Mouse (Mus musculus): ENCODE data around the gene Man1a. TPM values are rescaled to one million over a fixed set of nuclear protein-coding genes. Genes with fewer than 3 reads are reported as not detected.

The Man1a gene
- polyA plus RNA-seq, 1 experiment from 2014 or later, result 3.3 TPM

GRCm38 (mm10) chr10:53990434-53990833 lies 86.0 kb downstream of the Man1a start:
- Histone ChIP-seq H3K27ac (ENCODE audit: low read depth, low read length) (no peak overlapping the region), H3K4me2 (replicated peaks; ENCODE audit: low read depth, low read length) (no peak overlapping the region), H3K27me3 (ENCODE audit: control insufficient read depth, insufficient read depth, low read length) (no peaks in the 10 kb centered on the region), H3K36me3 (ENCODE audit: control insufficient read depth, insufficient read depth, low read length) (no peaks in the 10 kb centered on the region), H3K9ac (ENCODE audit: low read depth, low read length) (no peak overlapping the region), H3K4me1 (replicated peaks; ENCODE audit: control insufficient read depth, insufficient read depth, low read length) (no peaks in the 10 kb centered on the region), H3K4me3 (ENCODE audit: low read depth, low read length) (no peak overlapping the region), H3K9me3 (ENCODE audit: control insufficient read depth, low read length) (no peaks in the 10 kb centered on the region)
- WGBS, result 94% methylated on average over 4 of the region's 4 CpGs
- DNase-seq (ENCODE audit: low spot score), result no peak
- no peak for ATAC-seq (ENCODE audit: low FRiP score)

GRCm38 (mm10) chr10:53984894-53985293 lies 91.5 kb downstream of the Man1a start:
- 98% methylated on average over 5 of the region's 5 CpGs for WGBS
- DNase-seq (ENCODE audit: low spot score) (no peak), ATAC-seq (ENCODE audit: low FRiP score) (no peak)
- H3K4me1 ChIP-seq (replicated peaks; ENCODE audit: control insufficient read depth, insufficient read depth, low read length), result no peaks in the 10 kb centered on the region
- no peak overlapping the region for H3K4me2 ChIP-seq (replicated peaks; ENCODE audit: low read depth, low read length)
- H3K9me3 ChIP-seq (ENCODE audit: control insufficient read depth, low read length), result no peaks in the 10 kb centered on the region
- H3K27me3 ChIP-seq (ENCODE audit: control insufficient read depth, insufficient read depth, low read length), result no peaks in the 10 kb centered on the region
- no peak overlapping the region for H3K9ac ChIP-seq (ENCODE audit: low read depth, low read length)
- no peaks in the 10 kb centered on the region for H3K36me3 ChIP-seq (ENCODE audit: control insufficient read depth, insufficient read depth, low read length)
- H3K27ac ChIP-seq (ENCODE audit: low read depth, low read length), result no peak overlapping the region
- no peak overlapping the region for H3K4me3 ChIP-seq (ENCODE audit: low read depth, low read length)

GRCm38 (mm10) chr10:53984086-53984485 lies 92.3 kb downstream of the Man1a start:
- H3K4me1 ChIP-seq (replicated peaks; ENCODE audit: control insufficient read depth, insufficient read depth, low read length), result no peaks in the 10 kb centered on the region
- ATAC-seq (ENCODE audit: low FRiP score) (no peak), DNase-seq (ENCODE audit: low spot score) (no peak)
- 63% methylated on average over 3 of the region's 3 CpGs for WGBS
- no peak overlapping the region for H3K9ac ChIP-seq (ENCODE audit: low read depth, low read length)
- H3K27ac ChIP-seq (ENCODE audit: low read depth, low read length), result no peak overlapping the region
- no peaks in the 10 kb centered on the region for H3K9me3 ChIP-seq (ENCODE audit: control insufficient read depth, low read length)
- no peak overlapping the region for H3K4me3 ChIP-seq (ENCODE audit: low read depth, low read length)
- H3K4me2 ChIP-seq (replicated peaks; ENCODE audit: low read depth, low read length), result no peak overlapping the region
- H3K36me3 ChIP-seq (ENCODE audit: control insufficient read depth, insufficient read depth, low read length), result no peaks in the 10 kb centered on the region
- no peaks in the 10 kb centered on the region for H3K27me3 ChIP-seq (ENCODE audit: control insufficient read depth, insufficient read depth, low read length)

- ATAC-seq (ENCODE audit: low FRiP score), result no peak
- H3K4me2 ChIP-seq (replicated peaks; ENCODE audit: low read depth, low read length), result no peak overlapping the region
- no peak overlapping the region for H3K27ac ChIP-seq (ENCODE audit: low read depth, low read length)
- H3K36me3 ChIP-seq (ENCODE audit: control insufficient read depth, insufficient read depth, low read length), result no peaks in the 10 kb centered on the region
- H3K9me3 ChIP-seq (ENCODE audit: control insufficient read depth, low read length), result no peaks in the 10 kb centered on the region
- H3K4me1 ChIP-seq (replicated peaks; ENCODE audit: control insufficient read depth, insufficient read depth, low read length), result no peaks in the 10 kb centered on the region
- no peak overlapping the region for H3K4me3 ChIP-seq (ENCODE audit: low read depth, low read length)
- H3K9ac ChIP-seq (ENCODE audit: low read depth, low read length), result no peak overlapping the region
- no peaks in the 10 kb centered on the region for H3K27me3 ChIP-seq (ENCODE audit: control insufficient read depth, insufficient read depth, low read length)
- DNase-seq (ENCODE audit: low spot score), result no peak
- WGBS, result 88% methylated on average over 1 of the region's 1 CpGs
Measured at GRCm38 (mm10) chr10:53978647-53979046, 97.8 kb downstream of the Man1a start.

GRCm38 (mm10) chr10:53974180-53974579 lies 102.2 kb downstream of the Man1a start:
- no peak overlapping the region for H3K27ac ChIP-seq (ENCODE audit: low read depth, low read length)
- H3K4me1 ChIP-seq (replicated peaks; ENCODE audit: control insufficient read depth, insufficient read depth, low read length), result no peaks in the 10 kb centered on the region
- no peaks in the 10 kb centered on the region for H3K36me3 ChIP-seq (ENCODE audit: control insufficient read depth, insufficient read depth, low read length)
- ATAC-seq (ENCODE audit: low FRiP score) (no peak), DNase-seq (ENCODE audit: low spot score) (no peak)
- no peaks in the 10 kb centered on the region for H3K27me3 ChIP-seq (ENCODE audit: control insufficient read depth, insufficient read depth, low read length)
- no peaks in the 10 kb centered on the region for H3K9me3 ChIP-seq (ENCODE audit: control insufficient read depth, low read length)
- no peak overlapping the region for H3K4me3 ChIP-seq (ENCODE audit: low read depth, low read length)
- H3K4me2 ChIP-seq (replicated peaks; ENCODE audit: low read depth, low read length), result no peak overlapping the region
- H3K9ac ChIP-seq (ENCODE audit: low read depth, low read length), result no peak overlapping the region

- Histone ChIP-seq H3K9me3 (ENCODE audit: control insufficient read depth, low read length) (no peaks in the 10 kb centered on the region), H3K4me3 (ENCODE audit: low read depth, low read length) (no peak overlapping the region), H3K36me3 (ENCODE audit: control insufficient read depth, insufficient read depth, low read length) (no peaks in the 10 kb centered on the region), H3K9ac (ENCODE audit: low read depth, low read length) (no peak overlapping the region), H3K4me1 (replicated peaks; ENCODE audit: control insufficient read depth, insufficient read depth, low read length) (no peaks in the 10 kb centered on the region), H3K27ac (ENCODE audit: low read depth, low read length) (no peak overlapping the region), H3K4me2 (replicated peaks; ENCODE audit: low read depth, low read length) (no peak overlapping the region), H3K27me3 (ENCODE audit: control insufficient read depth, insufficient read depth, low read length) (no peaks in the 10 kb centered on the region)
- DNase-seq (ENCODE audit: low spot score), result no peak
- ATAC-seq (ENCODE audit: low FRiP score), result no peak
- 82% methylated on average over 3 of the region's 3 CpGs for WGBS
Measured at GRCm38 (mm10) chr10:53959759-53960158, 116.7 kb downstream of the Man1a start.

GRCm38 (mm10) chr10:53941597-53941996 lies 134.8 kb downstream of the Man1a start:
- Histone ChIP-seq H3K4me1 (replicated peaks; ENCODE audit: control insufficient read depth, insufficient read depth, low read length) (no peaks in the 10 kb centered on the region), H3K4me3 (ENCODE audit: low read depth, low read length) (no peak overlapping the region), H3K4me2 (replicated peaks; ENCODE audit: low read depth, low read length) (no peak overlapping the region), H3K36me3 (ENCODE audit: control insufficient read depth, insufficient read depth, low read length) (no peaks in the 10 kb centered on the region), H3K27me3 (ENCODE audit: control insufficient read depth, insufficient read depth, low read length) (no peaks in the 10 kb centered on the region), H3K9ac (ENCODE audit: low read depth, low read length) (no peak overlapping the region), H3K9me3 (ENCODE audit: control insufficient read depth, low read length) (no peaks in the 10 kb centered on the region), H3K27ac (ENCODE audit: low read depth, low read length) (no peak overlapping the region)
- ATAC-seq (ENCODE audit: low FRiP score) (no peak), DNase-seq (ENCODE audit: low spot score) (no peak)
- WGBS, result 86% methylated on average over 7 of the region's 7 CpGs

GRCm38 (mm10) chr10:53938199-53938598 lies 138.2 kb downstream of the Man1a start:
- Histone ChIP-seq H3K4me1 (replicated peaks; ENCODE audit: control insufficient read depth, insufficient read depth, low read length) (no peaks in the 10 kb centered on the region), H3K9me3 (ENCODE audit: control insufficient read depth, low read length) (no peaks in the 10 kb centered on the region), H3K36me3 (ENCODE audit: control insufficient read depth, insufficient read depth, low read length) (no peaks in the 10 kb centered on the region), H3K4me2 (replicated peaks; ENCODE audit: low read depth, low read length) (no peak overlapping the region), H3K27me3 (ENCODE audit: control insufficient read depth, insufficient read depth, low read length) (no peaks in the 10 kb centered on the region), H3K27ac (ENCODE audit: low read depth, low read length) (no peak overlapping the region), H3K9ac (ENCODE audit: low read depth, low read length) (no peak overlapping the region), H3K4me3 (ENCODE audit: low read depth, low read length) (no peak overlapping the region)
- WGBS, result 91% methylated on average over 3 of the region's 3 CpGs
- DNase-seq (ENCODE audit: low spot score), result no peak
- ATAC-seq (ENCODE audit: low FRiP score), result no peak

GRCm38 (mm10) chr10:53936078-53936477 lies 140.3 kb downstream of the Man1a start:
- no peaks in the 10 kb centered on the region for H3K4me1 ChIP-seq (replicated peaks; ENCODE audit: control insufficient read depth, insufficient read depth, low read length)
- no peaks in the 10 kb centered on the region for H3K27me3 ChIP-seq (ENCODE audit: control insufficient read depth, insufficient read depth, low read length)
- DNase-seq (ENCODE audit: low spot score) (no peak), ATAC-seq (ENCODE audit: low FRiP score) (no peak)
- WGBS, result 91% methylated on average over 3 of the region's 3 CpGs
- no peak overlapping the region for H3K4me3 ChIP-seq (ENCODE audit: low read depth, low read length)
- no peaks in the 10 kb centered on the region for H3K36me3 ChIP-seq (ENCODE audit: control insufficient read depth, insufficient read depth, low read length)
- no peak overlapping the region for H3K4me2 ChIP-seq (replicated peaks; ENCODE audit: low read depth, low read length)
- no peak overlapping the region for H3K27ac ChIP-seq (ENCODE audit: low read depth, low read length)
- H3K9ac ChIP-seq (ENCODE audit: low read depth, low read length), result no peak overlapping the region
- no peaks in the 10 kb centered on the region for H3K9me3 ChIP-seq (ENCODE audit: control insufficient read depth, low read length)

Data from hindbrain, embryonic 11.5 days (tissue).